Mouse (Mus musculus): ENCODE data around the gene Slc52a3. TPM values are rescaled to one million over a fixed set of nuclear protein-coding genes. Genes with fewer than 3 reads are reported as not detected.

The Slc52a3 gene
- polyA plus RNA-seq, 1 experiment from 2014 or later = 0.43 TPM

DNA sequence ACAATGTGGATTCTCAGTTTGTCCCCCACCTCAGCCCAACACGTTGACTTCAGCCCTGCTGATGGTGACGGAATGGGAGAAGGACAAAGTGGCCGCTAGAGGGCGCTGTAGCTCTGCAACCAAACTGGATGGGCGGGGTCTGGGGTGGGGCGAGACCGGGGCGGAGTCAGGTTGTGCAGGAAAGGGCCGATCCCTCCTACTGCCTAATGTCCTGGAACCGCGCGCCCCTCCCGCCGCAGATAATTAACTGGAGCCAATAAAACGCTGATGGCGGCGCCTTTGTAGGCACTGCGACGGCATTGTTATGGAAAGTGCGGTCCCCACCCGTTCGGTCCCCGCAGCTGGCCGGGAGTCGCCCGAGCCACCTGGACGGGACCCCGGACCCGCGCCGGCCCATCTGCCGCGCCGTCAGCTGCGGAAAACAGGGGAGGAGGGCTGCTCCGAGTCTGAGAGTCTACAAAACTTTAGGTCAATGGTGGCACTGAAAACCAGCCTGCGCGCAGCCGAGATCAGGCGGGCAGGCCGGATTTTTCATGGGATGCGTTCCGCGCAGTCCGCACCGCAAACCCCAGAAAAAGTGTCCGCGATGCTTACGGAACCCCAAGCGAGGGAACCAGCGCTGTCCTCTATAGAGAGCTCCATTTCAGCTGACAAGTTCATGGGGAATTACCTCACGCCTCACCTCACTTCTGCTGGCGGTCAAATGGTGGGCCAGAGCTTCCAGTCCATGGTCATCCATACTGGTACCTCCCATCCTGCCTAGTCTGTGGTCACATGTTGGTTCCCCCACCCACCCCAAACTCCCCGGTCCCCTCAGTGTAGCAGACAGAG, 33.2 kb downstream of the Slc52a3 start:
- no peaks in the 10 kb centered on the region for H3K36me3 ChIP-seq (replicated peaks; ENCODE audit: insufficient read depth, low read length)
- no peak for TF ChIP-seq EP300 (IDR thresholded peaks at IDR 0.05; ENCODE audit: low read depth)
- peak; percentile 97 for TF ChIP-seq CTCF (IDR thresholded peaks at IDR 0.05; ENCODE audit: low read depth)
- peak overlapping the region; percentile 94 for H3K4me2 ChIP-seq (ENCODE audit: low read depth, low read length)
- H3K9me3 ChIP-seq (ENCODE audit: low read length) = no peaks in the 10 kb centered on the region
- H3K4me1 ChIP-seq (ENCODE audit: insufficient read depth) = peaks cover 5% of the 10 kb centered on the region; the same call in 1 of the 2 replicates
- peak overlapping the region; percentile 57 for H3K4me3 ChIP-seq (ENCODE audit: low read depth, low read length)
- ATAC-seq (peak; percentile 90), DNase-seq (peak; percentile 95)
- peaks cover 40% of the 10 kb centered on the region for H3K27me3 ChIP-seq (ENCODE audit: insufficient read depth, low read length)
- H3K9ac ChIP-seq (replicated peaks) = 0 out of 2 replicates have a peak overlapping the region, but pooled peaks have one; percentile 47
- no peak overlapping the region for H3K27ac ChIP-seq (ENCODE audit: low read depth)
- 2% methylated on average over 52 of the region's 54 CpGs for WGBS (ENCODE audit: insufficient replicate concordance)

- 56% methylated on average over 5 of the region's 5 CpGs for WGBS (ENCODE audit: insufficient replicate concordance)
Measured at GRCm38 (mm10) chr2:152030986-152031385, 34.7 kb downstream of the Slc52a3 start.

DNA sequence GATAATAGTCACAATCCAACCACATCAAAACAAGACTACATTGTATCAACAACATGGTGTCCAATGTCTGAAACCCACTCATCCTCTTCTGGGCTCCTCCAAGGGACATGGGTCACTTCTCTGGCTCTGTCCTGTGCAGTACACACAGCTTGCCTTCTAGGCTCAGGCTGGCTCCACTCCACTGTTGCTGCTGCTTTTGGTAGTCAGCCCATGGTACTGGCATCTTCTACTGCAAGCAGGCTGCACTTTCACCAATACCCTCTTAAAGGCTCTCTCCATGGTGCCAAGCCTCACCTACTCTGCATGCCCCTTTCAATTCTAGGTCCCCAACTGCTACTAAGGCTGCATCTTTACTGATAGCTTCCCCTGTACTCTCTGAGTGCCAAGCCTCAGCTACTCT, 43.8 kb downstream of the Slc52a3 start:
- no peak overlapping the region for H3K4me2 ChIP-seq (ENCODE audit: low read depth, low read length)
- ATAC-seq (no peak), DNase-seq (no peak)
- H3K36me3 ChIP-seq (replicated peaks; ENCODE audit: insufficient read depth, low read length) = no peaks in the 10 kb centered on the region
- H3K27ac ChIP-seq (ENCODE audit: low read depth) = no peak overlapping the region
- no peak overlapping the region for H3K4me3 ChIP-seq (ENCODE audit: low read depth, low read length)
- H3K9ac ChIP-seq (replicated peaks) = no peak overlapping the region
- no peaks in the 10 kb centered on the region for H3K27me3 ChIP-seq (ENCODE audit: insufficient read depth, low read length)
- TF ChIP-seq EP300 (IDR thresholded peaks at IDR 0.05; ENCODE audit: low read depth) = no peak
- no peak for TF ChIP-seq CTCF (IDR thresholded peaks at IDR 0.05; ENCODE audit: low read depth)
- H3K4me1 ChIP-seq (ENCODE audit: insufficient read depth) = no peaks in the 10 kb centered on the region
- peaks cover 7% of the 10 kb centered on the region; the same call in 1 of the 2 replicates for H3K9me3 ChIP-seq (ENCODE audit: low read length)

More at GRCm38 (mm10) chr2:152030986-152031385, 34.7 kb downstream of the Slc52a3 start:
- H3K4me2 ChIP-seq (ENCODE audit: low read depth, low read length) = no peak overlapping the region
- H3K9ac ChIP-seq (replicated peaks) = no peak overlapping the region
- H3K27ac ChIP-seq (ENCODE audit: low read depth) = no peak overlapping the region
- no peaks in the 10 kb centered on the region for H3K36me3 ChIP-seq (replicated peaks; ENCODE audit: insufficient read depth, low read length)
- peaks cover 5% of the 10 kb centered on the region; the same call in 1 of the 2 replicates for H3K4me1 ChIP-seq (ENCODE audit: insufficient read depth)
- ATAC-seq = no peak
- no peak overlapping the region for H3K4me3 ChIP-seq (ENCODE audit: low read depth, low read length)
- TF ChIP-seq CTCF (IDR thresholded peaks at IDR 0.05; ENCODE audit: low read depth) (no peak), EP300 (IDR thresholded peaks at IDR 0.05; ENCODE audit: low read depth) (no peak)
- DNase-seq = no peak
- peaks cover 7% of the 10 kb centered on the region; the same call in 1 of the 2 replicates for H3K9me3 ChIP-seq (ENCODE audit: low read length)
- peaks cover 40% of the 10 kb centered on the region for H3K27me3 ChIP-seq (ENCODE audit: insufficient read depth, low read length)

- no peak overlapping the region for H3K4me2 ChIP-seq (ENCODE audit: low read depth, low read length)
Measured at GRCm38 (mm10) chr2:152047116-152048002, 51.0 kb downstream of the Slc52a3 start.

GRCm38 (mm10) chr2:152048003-152048980, 52.0 kb downstream of the Slc52a3 start:
- no peak for ATAC-seq
- no peak for DNase-seq

More at GRCm38 (mm10) chr2:152047116-152048002, 51.0 kb downstream of the Slc52a3 start:
- DNase-seq (no peak), ATAC-seq (no peak)
- H3K27ac ChIP-seq (ENCODE audit: low read depth) = no peak overlapping the region
- TF ChIP-seq EP300 (IDR thresholded peaks at IDR 0.05; ENCODE audit: low read depth) = no peak
- no peak for TF ChIP-seq CTCF (IDR thresholded peaks at IDR 0.05; ENCODE audit: low read depth)
- H3K9me3 ChIP-seq (ENCODE audit: low read length) = no peaks in the 10 kb centered on the region
- H3K27me3 ChIP-seq (ENCODE audit: insufficient read depth, low read length) = peaks cover 51% of the 10 kb centered on the region
- WGBS (ENCODE audit: insufficient replicate concordance) = 3% methylated on average over 25 of the region's 25 CpGs
- H3K36me3 ChIP-seq (replicated peaks; ENCODE audit: insufficient read depth, low read length) = no peaks in the 10 kb centered on the region
- H3K9ac ChIP-seq (replicated peaks) = no peak overlapping the region
- H3K4me3 ChIP-seq (ENCODE audit: low read depth, low read length) = no peak overlapping the region
- peaks cover 7% of the 10 kb centered on the region; the same call in 1 of the 2 replicates for H3K4me1 ChIP-seq (ENCODE audit: insufficient read depth)

More at GRCm38 (mm10) chr2:152048003-152048980, 52.0 kb downstream of the Slc52a3 start:
- Histone ChIP-seq H3K27me3 (ENCODE audit: insufficient read depth, low read length) (peaks cover 54% of the 10 kb centered on the region), H3K36me3 (replicated peaks; ENCODE audit: insufficient read depth, low read length) (no peaks in the 10 kb centered on the region), H3K9ac (replicated peaks) (peak overlapping the region; percentile 38; the same call in 1 of the 2 replicates), H3K27ac (ENCODE audit: low read depth) (no peak overlapping the region), H3K4me1 (ENCODE audit: insufficient read depth) (peaks cover 7% of the 10 kb centered on the region; the same call in 1 of the 2 replicates), H3K9me3 (ENCODE audit: low read length) (no peaks in the 10 kb centered on the region), H3K4me3 (ENCODE audit: low read depth, low read length) (peak overlapping the region; percentile 27), H3K4me2 (ENCODE audit: low read depth, low read length) (peak overlapping the region; percentile 60)
- WGBS (ENCODE audit: insufficient replicate concordance) = under 1% methylated on average over 57 of the region's 82 CpGs
- TF ChIP-seq CTCF (IDR thresholded peaks at IDR 0.05; ENCODE audit: low read depth) (no peak), EP300 (IDR thresholded peaks at IDR 0.05; ENCODE audit: low read depth) (no peak)
